In the genomic region with DNA sequence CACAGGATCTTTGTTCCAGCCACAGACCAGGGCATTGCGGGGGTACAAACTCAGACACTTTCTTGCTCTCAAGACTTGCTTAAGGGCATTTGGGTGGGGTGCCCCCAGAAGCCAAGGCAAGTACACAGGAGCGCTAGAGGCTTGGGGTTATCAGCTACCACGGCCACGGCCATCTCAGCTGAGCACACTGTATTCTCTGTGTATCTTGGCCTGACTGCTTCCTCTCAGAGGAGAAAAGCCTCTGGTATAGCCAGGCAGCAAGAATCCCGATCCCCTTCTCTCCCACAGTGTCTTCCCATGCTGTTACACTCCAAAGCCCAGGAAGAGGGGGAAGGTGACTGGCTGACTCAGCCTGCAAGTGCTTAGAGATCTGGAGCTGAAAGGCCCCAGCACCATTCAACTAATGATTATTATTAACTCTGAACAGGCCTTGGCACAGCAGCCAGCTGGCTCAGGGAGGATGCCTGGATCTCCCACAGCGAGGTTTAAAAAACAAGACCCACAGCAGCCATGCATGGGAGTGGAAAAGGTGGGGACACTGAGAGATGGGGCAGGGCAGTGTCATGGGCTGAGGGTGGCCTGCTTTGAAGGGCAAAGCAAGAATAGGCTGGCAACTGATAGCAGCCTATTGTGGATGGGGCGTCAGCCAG, we compare ENCODE assay signal across 8 mouse cellular contexts. TPM values are rescaled to one million over a fixed set of nuclear protein-coding genes. Genes with fewer than 3 reads are reported as not detected.
DNase-seq lines count a peak whose midpoint lies in the region; ATAC-seq lines count a peak whose summit lies in the region.

No protein-coding gene starts in this region.

- DNase-seq in heart, adult 9 months (ENCODE audit: low spot score in 2 of 2), result no peak
- peak; percentile 27 for DNase-seq in cerebellum, adult 8-10 months
- no peak for DNase-seq in hindbrain, embryonic 11.5 days (ENCODE audit: low spot score)
- DNase-seq in midbrain, embryonic 11.5 days (ENCODE audit: low spot score, missing footprints), result no peak
- DNase-seq in thymus, postnatal 36 days, result no peak
- no peak for DNase-seq in ovary, postnatal 10 days (ENCODE audit: low spot score)
- no peak for DNase-seq in embryo, embryonic 11 days

- peak overlapping the region; percentile 29 for H3K9ac ChIP-seq in heart, embryonic 13.5 days
- H3K9ac ChIP-seq in hindbrain, embryonic 11.5 days (ENCODE audit: low read depth, low read length), result peak overlapping the region; percentile 20; the same call in 1 of the 2 replicates
- no peak overlapping the region; the same call in 1 of the 2 replicates for H3K9ac ChIP-seq in midbrain, embryonic 11.5 days (ENCODE audit: low read length)

- peaks cover 59% of the 10 kb centered on the region for H3K4me1 ChIP-seq in heart, embryonic 13.5 days
- peaks cover 11% of the 10 kb centered on the region for H3K4me1 ChIP-seq in hindbrain, embryonic 11.5 days (replicated peaks; ENCODE audit: control insufficient read depth, insufficient read depth, low read length)
- H3K4me1 ChIP-seq in midbrain, embryonic 11.5 days (ENCODE audit: control insufficient read depth, insufficient read depth, low read length), result peaks cover 14% of the 10 kb centered on the region

- H3K4me2 ChIP-seq in heart, embryonic 13.5 days, result no peak overlapping the region
- H3K4me2 ChIP-seq in hindbrain, embryonic 11.5 days (replicated peaks; ENCODE audit: low read depth, low read length), result no peak overlapping the region
- H3K4me2 ChIP-seq in midbrain, embryonic 11.5 days, result no peak overlapping the region

- no peak overlapping the region for H3K4me3 ChIP-seq in heart, embryonic 13.5 days
- no peak overlapping the region for H3K4me3 ChIP-seq in hindbrain, embryonic 11.5 days (ENCODE audit: low read depth, low read length)
- no peak overlapping the region for H3K4me3 ChIP-seq in midbrain, embryonic 11.5 days (ENCODE audit: low read depth, low read length)

- no peaks in the 10 kb centered on the region for H3K27me3 ChIP-seq in heart, embryonic 13.5 days (replicated peaks)
- no peaks in the 10 kb centered on the region for H3K27me3 ChIP-seq in hindbrain, embryonic 11.5 days (ENCODE audit: control insufficient read depth, insufficient read depth, low read length)
- no peaks in the 10 kb centered on the region for H3K27me3 ChIP-seq in midbrain, embryonic 11.5 days (ENCODE audit: control insufficient read depth, insufficient read depth, low read length)

- peaks cover 7% of the 10 kb centered on the region for H3K36me3 ChIP-seq in heart, embryonic 13.5 days
- H3K36me3 ChIP-seq in hindbrain, embryonic 11.5 days (ENCODE audit: control insufficient read depth, insufficient read depth, low read length), result no peaks in the 10 kb centered on the region
- H3K36me3 ChIP-seq in midbrain, embryonic 11.5 days (ENCODE audit: control insufficient read depth, insufficient read depth, low read length), result no peaks in the 10 kb centered on the region

- H3K27ac ChIP-seq in heart, embryonic 13.5 days (replicated peaks), result peak overlapping the region; percentile 16
- H3K27ac ChIP-seq in hindbrain, embryonic 11.5 days (ENCODE audit: low read depth, low read length), result peak overlapping the region; percentile 68
- peak overlapping the region; percentile 11; the same call in 1 of the 2 replicates for H3K27ac ChIP-seq in midbrain, embryonic 11.5 days (ENCODE audit: low read depth, low read length)

- WGBS in heart, embryonic 13.5 days, result 57% methylated on average over 7 of the region's 7 CpGs
- 80% methylated on average over 7 of the region's 7 CpGs for WGBS in hindbrain, embryonic 11.5 days
- WGBS in midbrain, embryonic 11.5 days, result 82% methylated on average over 7 of the region's 7 CpGs

- ATAC-seq in heart, embryonic 13.5 days (ENCODE audit: extremely low read depth, insufficient number of reproducible peaks, low FRiP score, low TSS enrichment), result no peak
- no peak for ATAC-seq in hindbrain, embryonic 11.5 days (ENCODE audit: low FRiP score)
- no peak for ATAC-seq in midbrain, embryonic 11.5 days (ENCODE audit: low FRiP score)

- no peaks in the 10 kb centered on the region for H3K9me3 ChIP-seq in heart, embryonic 13.5 days
- no peaks in the 10 kb centered on the region for H3K9me3 ChIP-seq in hindbrain, embryonic 11.5 days (ENCODE audit: control insufficient read depth, low read length)
- no peaks in the 10 kb centered on the region for H3K9me3 ChIP-seq in midbrain, embryonic 11.5 days (ENCODE audit: control insufficient read depth, low read length)

RNA-seq across cellular contexts. Expression of gene Cyb561d1, which starts 4.9 kb away (rescaled TPM):
- 2.3 and 3.1 TPM in 2 replicates for polyA plus RNA-seq in heart, embryonic 13.5 days (2015; fragmentation: Nextera tagmentation; extraction: Ambion mirVana)
- 2.4 and 2.6 TPM in 2 replicates for polyA plus RNA-seq in hindbrain, embryonic 11.5 days (2014; fragmentation: Nextera tagmentation; extraction: Ambion mirVana)
- polyA plus RNA-seq in midbrain, embryonic 11.5 days (2014; fragmentation: Nextera tagmentation; extraction: Ambion mirVana), result 2.3 and 3.0 TPM in 2 replicates

RNA-seq across cellular contexts. Expression of gene Amigo1, which starts 9.9 kb away (rescaled TPM):
- 2.6 and 2.8 TPM in 2 replicates for polyA plus RNA-seq in heart, embryonic 13.5 days (2015; fragmentation: Nextera tagmentation; extraction: Ambion mirVana)
- 4.2 and 6.0 TPM in 2 replicates for polyA plus RNA-seq in hindbrain, embryonic 11.5 days (2014; fragmentation: Nextera tagmentation; extraction: Ambion mirVana)
- polyA plus RNA-seq in midbrain, embryonic 11.5 days (2014; fragmentation: Nextera tagmentation; extraction: Ambion mirVana), result 4.2 and 4.3 TPM in 2 replicates

RNA-seq across cellular contexts. Expression of gene Atxn7l2, which starts 14.7 kb away (rescaled TPM):
- 7.5 and 8.7 TPM in 2 replicates for polyA plus RNA-seq in heart, embryonic 13.5 days (2015; fragmentation: Nextera tagmentation; extraction: Ambion mirVana)
- polyA plus RNA-seq in hindbrain, embryonic 11.5 days (2014; fragmentation: Nextera tagmentation; extraction: Ambion mirVana), result 16.6 and 19.9 TPM in 2 replicates
- polyA plus RNA-seq in midbrain, embryonic 11.5 days (2014; fragmentation: Nextera tagmentation; extraction: Ambion mirVana), result 16.9 and 18.3 TPM in 2 replicates

RNA-seq across cellular contexts. Expression of gene Sypl2, which starts 30.4 kb away (rescaled TPM):
- 2.4 and 3.2 TPM in 2 replicates for polyA plus RNA-seq in heart, embryonic 13.5 days (2015; fragmentation: Nextera tagmentation; extraction: Ambion mirVana)
- polyA plus RNA-seq in hindbrain, embryonic 11.5 days (2014; fragmentation: Nextera tagmentation; extraction: Ambion mirVana), result 0.47 and 0.59 TPM in 2 replicates
- polyA plus RNA-seq in midbrain, embryonic 11.5 days (2014; fragmentation: Nextera tagmentation; extraction: Ambion mirVana), result 0.93 and 1.3 TPM in 2 replicates

RNA-seq across cellular contexts. Expression of gene Gpr61, which starts 41.4 kb away (rescaled TPM):
- 0.14 TPM in 1 of 2 replicates, not detected in the other for polyA plus RNA-seq in heart, embryonic 13.5 days (2015; fragmentation: Nextera tagmentation; extraction: Ambion mirVana)
- 0.34 and 0.57 TPM in 2 replicates for polyA plus RNA-seq in hindbrain, embryonic 11.5 days (2014; fragmentation: Nextera tagmentation; extraction: Ambion mirVana)
- 0.19 and 0.40 TPM in 2 replicates for polyA plus RNA-seq in midbrain, embryonic 11.5 days (2014; fragmentation: Nextera tagmentation; extraction: Ambion mirVana)

Comparison
In these comparisons a context has a peak if more than half of its experiments do, and no peak if none do; other contexts are left out.
1. H3K27ac ChIP-seq: peak in every context shown above with its lines; median percentile 68 in hindbrain, embryonic 11.5 days; 16 in heart, embryonic 13.5 days; 11 in midbrain, embryonic 11.5 days.